Mouse (Mus musculus) macrophage (primary cell): ENCODE measurements around the gene Ezh1. TPM values are rescaled to one million over a fixed set of nuclear protein-coding genes. Genes with fewer than 3 reads are reported as not detected.

Experiments
- H3K27ac ChIP-seq: fragments of 350-480 bp; formaldehyde crosslinking; 2 replicates; pipeline ENCODE4 v1.9.0; 2021
- H3K36me3 ChIP-seq: fragments of 350-480 bp; formaldehyde crosslinking; 2 replicates; pipeline ENCODE4 v1.9.0; 2021; ENCODE audit errors: inconsistent target
- H3K4me3 ChIP-seq: fragments of 350-480 bp; formaldehyde crosslinking; 2 replicates; pipeline ENCODE4 v1.9.0; 2021; ENCODE audit errors: inconsistent target
- H3K79me2 ChIP-seq: fragments of 350-480 bp; formaldehyde crosslinking; 2 replicates; pipeline ENCODE4 v1.9.0; 2021; ENCODE audit errors: inconsistent target
- WGBS: methylation state at CpG from one replicate; pipeline ENCODE4 v1.1.7; 2026; ENCODE audit warnings: inconsistent platforms; ENCODE audit not compliant: missing documents; 5-methylcytosine and 5-hydroxymethylcytosine counted together
- polyA plus RNA-seq: library from polyadenylated mRNA; stranded (reverse); fragments of 250-400 nt; gene quantifications from 3 replicates; pipeline ENCODE4 v1.2.4, GENCODE M21; 2018; ENCODE audit warnings: inconsistent platforms

The Ezh1 gene
- polyA plus RNA-seq, 1 experiment from 2014 or later: 40.4 TPM

DNA sequence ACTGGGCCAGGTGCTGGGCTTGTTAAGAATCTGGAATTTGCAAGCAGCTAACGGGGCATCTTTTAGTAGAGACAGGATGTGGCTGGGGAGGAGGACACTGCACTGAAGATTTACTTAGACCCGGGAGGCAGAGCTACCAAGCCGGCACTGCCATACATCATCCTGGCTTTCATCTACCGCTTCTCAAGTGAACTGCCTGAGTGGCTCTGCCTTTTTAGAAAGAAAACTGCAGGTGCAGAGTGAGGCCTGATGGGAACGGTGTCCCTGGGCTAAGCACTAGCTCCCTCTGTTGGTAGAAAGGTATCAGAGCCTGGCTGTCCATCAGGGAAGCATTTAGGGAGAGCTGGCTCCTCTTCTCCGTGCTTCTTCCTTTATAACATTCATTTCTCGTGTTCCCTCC lies 25.3 kb downstream of the Ezh1 start:
- H3K4me3 ChIP-seq: no peak overlapping the region
- H3K36me3 ChIP-seq: peaks cover 90% of the 10 kb centered on the region
- 72% methylated on average over 7 of the region's 7 CpGs for WGBS
- no peak overlapping the region for H3K27ac ChIP-seq
- no peaks in the 10 kb centered on the region for H3K79me2 ChIP-seq

DNA sequence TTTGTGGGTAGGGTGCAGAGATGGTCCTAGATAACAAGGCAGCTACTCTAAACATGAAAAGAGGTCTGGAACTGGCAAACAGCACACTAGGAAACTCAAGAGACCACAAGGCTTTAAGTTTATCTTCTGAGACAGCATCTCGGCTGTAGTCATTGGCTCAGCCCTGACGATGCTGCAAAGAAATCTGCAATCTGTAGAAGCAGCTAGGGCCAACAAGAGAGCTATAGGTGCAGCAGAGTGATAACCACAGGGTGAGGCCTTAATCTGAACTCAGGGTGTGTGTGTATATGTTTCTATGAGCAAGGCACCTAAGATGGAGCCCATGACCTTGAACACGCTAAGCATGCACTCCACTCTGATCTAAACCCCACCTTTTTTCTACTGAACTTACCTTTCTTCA lies 26.7 kb downstream of the Ezh1 start:
- no peak overlapping the region for H3K27ac ChIP-seq
- WGBS: 96% methylated on average over 3 of the region's 3 CpGs
- peaks cover 91% of the 10 kb centered on the region for H3K36me3 ChIP-seq
- no peaks in the 10 kb centered on the region for H3K79me2 ChIP-seq
- no peak overlapping the region for H3K4me3 ChIP-seq

DNA sequence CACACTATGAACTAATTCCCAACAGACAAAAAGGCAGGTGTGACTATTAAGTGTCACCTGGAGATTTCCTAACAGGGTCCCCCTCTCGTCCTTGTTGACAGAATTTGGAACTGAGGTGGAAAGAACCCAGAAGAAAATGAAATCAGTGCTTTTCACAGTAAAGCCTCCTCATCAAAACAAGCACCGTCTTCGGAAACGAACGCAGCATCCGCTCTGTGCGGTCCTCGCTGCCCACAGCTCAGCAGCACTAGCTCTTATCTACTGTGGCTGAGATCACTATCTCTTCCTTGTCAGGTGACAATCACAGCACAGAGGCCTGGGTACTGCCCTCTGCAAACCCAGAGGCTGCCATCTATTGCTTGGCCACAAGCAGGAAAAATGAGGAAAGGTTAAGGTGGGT lies 30.1 kb downstream of the Ezh1 start:
- Histone ChIP-seq H3K79me2 (no peaks in the 10 kb centered on the region), H3K4me3 (no peak overlapping the region), H3K27ac (no peak overlapping the region), H3K36me3 (peaks cover 96% of the 10 kb centered on the region)
- WGBS: 93% methylated on average over 8 of the region's 8 CpGs

DNA sequence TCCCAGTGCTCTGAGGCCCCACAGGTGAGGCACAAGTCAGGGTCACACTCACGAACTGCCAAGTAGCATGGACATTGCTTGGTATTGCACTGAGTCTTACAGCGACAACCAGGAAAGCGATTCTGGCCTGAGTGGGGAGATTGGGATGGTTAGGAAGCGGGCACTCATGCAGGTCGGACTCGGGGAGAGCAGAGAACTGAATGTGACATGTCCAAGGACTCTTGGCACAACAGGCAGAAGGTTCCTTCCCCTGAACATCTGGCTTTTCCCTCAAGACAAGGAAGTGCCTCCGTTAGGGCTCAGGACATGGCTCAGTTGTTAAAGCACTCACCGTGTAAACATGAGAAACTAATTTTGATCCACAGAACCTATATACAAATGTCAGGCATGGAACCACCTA lies 30.7 kb downstream of the Ezh1 start:
- H3K27ac ChIP-seq: no peak overlapping the region
- H3K36me3 ChIP-seq: peaks cover 90% of the 10 kb centered on the region
- 94% methylated on average over 8 of the region's 8 CpGs for whole genome bisulfite sequencing
- no peaks in the 10 kb centered on the region for H3K79me2 ChIP-seq
- no peak overlapping the region for H3K4me3 ChIP-seq

DNA sequence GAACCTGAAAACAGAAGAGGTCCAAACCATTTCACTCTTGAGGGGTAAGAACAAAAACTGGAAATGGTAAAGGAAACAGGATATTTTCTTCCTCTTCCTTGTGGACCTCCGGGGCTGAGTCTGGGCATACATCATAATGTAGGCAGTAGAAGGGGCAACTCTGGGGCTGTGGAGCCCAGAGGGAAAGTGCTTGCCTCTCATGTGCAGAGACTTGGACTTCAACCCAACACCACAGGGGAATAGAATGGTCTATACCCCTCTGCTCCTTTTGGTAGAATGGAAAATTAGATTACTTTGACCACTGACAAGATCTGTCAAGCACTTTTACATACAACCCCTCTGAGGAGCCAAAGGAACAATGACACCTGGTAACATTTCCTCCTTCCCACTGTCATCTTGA lies 31.2 kb downstream of the Ezh1 start:
- 22% methylated on average over 1 of the region's 1 CpGs for WGBS
- Histone ChIP-seq H3K36me3 (peaks cover 86% of the 10 kb centered on the region), H3K27ac (no peak overlapping the region), H3K4me3 (no peak overlapping the region), H3K79me2 (no peaks in the 10 kb centered on the region)

DNA sequence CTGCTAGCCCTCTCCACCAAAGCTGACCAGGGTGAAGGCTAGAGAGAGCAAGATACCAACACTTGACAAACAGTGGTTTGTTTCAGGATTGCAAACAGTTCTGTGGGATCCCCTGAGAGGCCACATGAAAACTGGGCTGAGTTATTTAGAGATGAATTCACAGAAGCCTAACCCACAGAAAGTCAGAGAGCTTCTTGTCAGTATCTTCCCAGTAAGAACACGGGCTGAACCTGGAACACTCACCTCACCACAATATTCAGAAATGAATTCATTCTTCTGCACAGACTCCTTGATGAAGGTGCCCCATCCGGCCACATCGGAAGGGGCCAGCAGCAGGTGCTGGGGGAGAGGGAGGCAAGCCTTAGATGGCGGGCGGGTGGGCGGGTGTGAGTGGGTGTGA lies 31.6 kb downstream of the Ezh1 start:
- 83% methylated on average over 6 of the region's 6 CpGs for WGBS
- peaks cover 81% of the 10 kb centered on the region for H3K36me3 ChIP-seq
- H3K4me3 ChIP-seq: no peak overlapping the region
- H3K27ac ChIP-seq: no peak overlapping the region
- no peaks in the 10 kb centered on the region for H3K79me2 ChIP-seq

DNA sequence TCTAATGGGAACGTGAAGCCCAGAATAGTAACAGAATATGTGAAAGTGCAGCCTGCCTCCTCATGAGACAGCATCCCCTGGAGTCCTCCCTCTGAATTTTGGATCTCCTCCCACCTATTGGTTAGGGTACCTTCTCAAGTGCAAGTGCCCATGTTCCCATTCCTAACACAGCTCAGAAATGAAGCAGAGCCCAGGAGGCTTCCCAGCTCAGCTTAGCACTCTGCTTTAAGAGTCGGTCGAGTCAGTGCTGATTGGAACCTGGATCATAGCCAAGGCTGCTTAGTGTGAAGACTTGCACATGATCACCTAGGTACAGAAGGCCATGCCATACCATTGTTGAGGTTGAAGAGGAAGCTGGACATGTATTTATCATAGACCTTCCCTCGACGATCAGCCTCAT lies 32.1 kb downstream of the Ezh1 start:
- 82% methylated on average over 5 of the region's 5 CpGs for WGBS
- Histone ChIP-seq H3K79me2 (no peaks in the 10 kb centered on the region), H3K4me3 (no peak overlapping the region), H3K27ac (no peak overlapping the region), H3K36me3 (peaks cover 76% of the 10 kb centered on the region)

DNA sequence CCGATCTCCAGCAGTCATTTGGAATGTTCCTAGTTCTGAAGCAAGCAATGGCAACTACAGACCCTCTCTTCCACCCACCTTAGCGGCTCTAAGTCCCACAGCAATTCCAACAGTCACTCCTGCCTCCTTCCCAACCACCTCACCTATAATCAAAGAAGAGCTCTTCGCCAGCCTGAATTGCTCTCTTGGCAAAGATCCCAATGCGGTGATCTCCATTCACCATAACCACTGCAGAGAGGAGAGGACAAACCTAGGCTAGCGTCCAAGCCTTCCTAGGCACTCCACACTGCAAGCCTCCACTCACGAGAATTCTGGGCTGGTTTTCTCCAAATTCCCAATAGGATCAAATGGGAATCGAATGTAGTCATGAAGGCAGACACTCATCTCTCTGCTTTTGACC lies 33.2 kb downstream of the Ezh1 start:
- Histone ChIP-seq H3K27ac (no peak overlapping the region), H3K4me3 (no peak overlapping the region), H3K79me2 (no peaks in the 10 kb centered on the region), H3K36me3 (peaks cover 65% of the 10 kb centered on the region)
- WGBS: 93% methylated on average over 7 of the region's 7 CpGs

DNA sequence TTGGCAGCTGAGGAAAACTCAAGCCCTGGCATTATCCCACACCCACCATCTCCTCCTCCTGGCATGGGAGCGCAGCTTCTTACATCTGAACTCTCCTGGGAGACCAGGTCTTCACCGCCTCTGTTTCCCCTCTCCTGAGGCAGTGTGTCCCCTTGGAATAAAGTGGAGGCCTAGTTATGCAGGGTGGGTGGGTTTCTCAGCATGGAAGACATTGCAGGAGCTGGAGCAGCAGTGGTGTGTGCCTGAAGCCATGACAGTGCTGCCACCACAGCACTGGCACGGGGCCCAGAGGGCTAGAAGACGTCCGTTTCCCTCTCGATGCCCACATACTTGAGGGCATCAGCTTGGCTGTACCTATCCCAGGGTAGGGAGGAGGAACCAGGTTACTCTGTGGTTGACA lies 33.6 kb downstream of the Ezh1 start:
- WGBS: 83% methylated on average over 6 of the region's 6 CpGs
- Histone ChIP-seq H3K27ac (no peak overlapping the region), H3K4me3 (no peak overlapping the region), H3K36me3 (peaks cover 61% of the 10 kb centered on the region), H3K79me2 (no peaks in the 10 kb centered on the region)

DNA sequence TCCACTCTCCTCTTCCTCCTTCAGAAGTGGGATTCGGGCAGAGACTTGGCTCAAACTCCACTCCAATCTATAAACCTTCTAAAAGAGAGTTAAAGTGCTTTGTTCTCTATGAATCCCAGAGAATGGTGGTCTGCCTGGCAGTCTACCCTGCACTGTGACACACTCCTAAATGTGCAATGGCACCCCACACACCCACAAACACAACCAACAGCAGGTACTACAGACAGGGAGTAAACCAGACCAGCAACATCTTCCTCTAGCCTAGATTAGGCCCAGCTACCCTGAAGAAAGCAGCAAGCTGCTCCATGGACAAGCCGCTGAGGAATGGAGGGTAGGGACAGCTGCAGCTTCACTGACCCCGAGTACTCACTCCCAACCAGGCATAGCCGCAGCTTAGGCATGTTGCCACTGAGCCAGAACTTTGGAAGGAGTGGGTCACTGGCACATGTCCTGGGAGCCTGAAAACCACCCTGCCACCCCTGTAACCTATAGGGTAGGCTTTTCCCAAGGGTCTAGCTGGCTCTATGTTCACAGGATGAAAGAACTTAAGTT lies 34.3 kb downstream of the Ezh1 start:
- H3K4me3 ChIP-seq: no peak overlapping the region
- peaks cover 56% of the 10 kb centered on the region for H3K36me3 ChIP-seq
- H3K79me2 ChIP-seq: no peaks in the 10 kb centered on the region
- 96% methylated on average over 4 of the region's 4 CpGs for WGBS
- H3K27ac ChIP-seq: no peak overlapping the region

DNA sequence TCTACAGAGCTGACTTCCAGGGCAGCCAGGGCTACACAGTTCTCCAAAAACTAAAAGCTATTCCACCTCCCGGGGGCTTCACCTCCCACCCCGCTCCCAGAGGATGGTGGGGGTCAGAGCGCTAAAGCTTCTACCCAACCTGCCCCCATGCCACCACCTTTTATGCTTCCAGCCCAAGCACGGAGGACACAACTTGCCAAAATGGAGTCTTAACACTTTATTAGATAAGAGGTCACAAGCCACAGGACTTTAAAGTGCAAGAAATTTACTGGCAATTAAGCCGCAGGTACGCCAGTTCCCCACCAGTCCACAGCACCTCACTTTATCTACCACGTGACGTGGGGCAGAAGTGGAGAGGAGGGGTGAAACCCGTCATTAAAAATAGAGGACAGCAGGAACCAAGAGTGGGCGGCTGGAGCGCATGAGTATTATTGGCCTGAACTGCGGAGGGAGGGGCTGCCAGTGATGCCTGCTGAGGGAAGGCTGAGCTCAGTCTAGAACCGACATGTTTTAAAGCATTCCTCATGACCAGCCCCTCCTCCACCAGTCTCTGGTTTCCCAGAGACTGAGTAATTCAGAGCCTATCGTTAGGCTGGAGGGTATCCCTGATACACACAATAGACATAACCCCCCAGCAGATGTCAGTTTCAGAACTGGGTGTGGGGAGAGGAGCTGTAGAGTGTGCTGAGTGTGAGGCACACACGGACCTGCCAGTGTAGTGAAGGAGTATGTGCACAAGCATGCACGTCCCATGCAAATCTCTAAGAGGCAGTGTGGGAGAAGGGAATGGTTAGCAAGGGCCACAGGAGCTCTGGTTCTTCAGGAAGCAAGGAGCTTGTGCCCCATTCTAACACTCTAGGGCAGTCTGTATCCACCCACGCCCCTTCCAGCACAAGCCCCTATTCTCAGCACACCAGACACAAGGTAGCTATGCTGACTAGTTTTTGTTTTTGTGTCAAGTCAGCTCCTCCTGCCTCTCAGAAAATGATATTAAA lies 35.1 kb downstream of the Ezh1 start:
- H3K4me3 ChIP-seq: no peak overlapping the region

DNA sequence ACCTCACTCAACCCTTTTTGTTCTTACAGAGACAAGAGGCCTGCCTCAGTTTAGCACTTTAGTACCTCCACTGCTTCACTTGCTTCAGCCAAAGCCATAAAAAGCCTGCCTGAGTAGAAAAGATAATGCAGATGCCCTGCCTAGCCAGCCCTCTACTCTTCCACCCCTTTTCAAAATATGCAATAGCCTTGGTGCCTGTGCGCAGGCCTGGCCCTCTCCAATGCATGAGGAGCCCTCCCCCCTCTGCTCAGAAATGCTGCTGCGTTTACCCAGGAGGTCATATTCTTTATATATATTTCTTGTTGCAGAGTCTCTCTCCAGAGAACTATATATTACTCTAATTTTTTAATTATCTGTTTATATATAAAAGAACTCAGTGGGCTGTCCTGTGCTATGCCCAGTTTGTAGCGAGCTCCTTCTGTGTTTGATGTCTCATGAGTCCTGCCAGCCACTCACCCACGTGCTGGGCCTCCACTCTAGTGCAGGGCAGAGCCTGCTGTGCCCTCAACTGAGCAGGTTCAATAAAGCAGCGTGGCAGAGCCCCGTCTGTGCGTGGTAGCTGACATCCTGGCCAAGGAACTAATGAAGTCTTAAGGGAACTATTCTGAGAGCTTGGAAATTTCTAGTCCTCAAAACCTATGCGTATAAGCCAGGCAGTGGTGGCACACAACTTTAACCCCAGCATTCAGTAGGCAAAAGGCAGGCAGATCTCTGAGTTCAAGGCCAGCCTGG lies 35.9 kb downstream of the Ezh1 start:
- no peak overlapping the region for H3K4me3 ChIP-seq
- H3K36me3 ChIP-seq: peaks cover 39% of the 10 kb centered on the region
- H3K79me2 ChIP-seq: no peaks in the 10 kb centered on the region
- 83% methylated on average over 8 of the region's 8 CpGs for WGBS
- no peak overlapping the region for H3K27ac ChIP-seq

More for the DNA sequence above, 35.1 kb downstream of the Ezh1 start:
- 94% methylated on average over 17 of the region's 17 CpGs for WGBS
- Histone ChIP-seq H3K27ac (no peak overlapping the region), H3K36me3 (peaks cover 48% of the 10 kb centered on the region), H3K79me2 (no peaks in the 10 kb centered on the region)

DNA sequence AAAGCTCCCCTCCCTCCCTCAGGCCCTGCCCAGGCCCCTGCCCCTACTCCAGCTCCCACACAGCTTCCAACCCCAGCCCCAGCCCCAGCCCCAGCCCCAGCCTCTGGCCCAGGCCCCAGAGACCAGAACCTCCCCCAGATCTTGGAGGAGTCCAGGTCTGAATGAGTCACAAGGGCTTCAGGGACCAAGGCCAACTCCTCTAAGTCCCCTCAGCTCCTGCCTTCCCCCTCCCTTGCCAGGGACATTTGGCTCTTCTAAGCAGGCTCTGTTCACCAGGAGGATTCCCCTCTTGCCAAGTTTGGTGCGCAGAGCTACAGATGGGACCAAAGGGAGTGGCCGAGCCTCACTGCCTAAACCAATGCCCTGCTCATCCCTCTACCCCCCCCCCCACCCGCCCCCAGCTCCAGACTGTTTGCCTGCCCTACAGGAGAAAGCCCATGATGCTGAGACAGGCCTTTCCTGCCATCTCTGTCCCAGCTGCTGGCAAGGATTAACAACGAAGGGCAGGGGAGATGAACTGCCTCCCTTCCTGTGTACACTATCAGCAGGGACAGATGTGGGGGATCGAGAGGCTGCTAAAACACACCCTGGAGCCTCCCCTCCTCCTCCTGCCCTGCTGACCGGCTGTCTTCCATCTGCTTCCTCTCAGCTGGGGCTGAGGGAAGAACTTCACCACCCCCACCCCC lies 36.6 kb downstream of the Ezh1 start:
- Histone ChIP-seq H3K4me3 (no peak overlapping the region), H3K27ac (no peak overlapping the region), H3K79me2 (no peaks in the 10 kb centered on the region), H3K36me3 (peaks cover 32% of the 10 kb centered on the region)
- 56% methylated on average over 6 of the region's 6 CpGs for WGBS

DNA sequence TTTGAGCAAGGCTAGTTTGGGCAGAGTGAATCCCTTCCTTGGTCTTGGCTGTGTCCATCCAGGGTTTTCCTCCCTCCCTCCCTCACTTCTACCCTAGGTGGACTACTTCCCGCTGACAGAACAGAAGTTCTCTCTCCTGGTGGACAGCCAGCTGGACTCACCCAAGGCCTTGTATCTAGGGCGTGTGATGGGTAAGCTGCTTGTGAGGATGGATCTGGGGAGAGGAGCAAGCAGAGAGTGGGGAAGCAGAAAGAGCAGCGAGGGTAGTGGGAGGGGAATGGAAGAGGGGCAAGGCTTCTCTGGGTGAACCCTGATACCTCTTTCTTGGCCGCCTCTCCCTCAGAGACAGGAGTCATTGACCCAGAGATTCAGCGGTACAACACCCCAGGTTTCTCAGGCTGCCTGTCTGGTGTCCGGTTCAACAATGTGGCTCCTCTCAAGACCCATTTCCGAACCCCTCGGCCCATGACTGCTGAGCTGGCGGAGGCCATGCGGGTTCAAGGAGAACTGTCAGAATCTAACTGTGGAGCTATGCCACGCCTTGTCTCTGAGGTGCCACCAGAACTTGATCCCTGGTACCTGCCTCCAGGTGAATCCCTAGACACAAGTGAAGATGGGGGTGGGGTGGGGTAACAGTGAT lies 38.0 kb downstream of the Ezh1 start:
- 96% methylated on average over 11 of the region's 11 CpGs for WGBS
- Histone ChIP-seq H3K4me3 (no peak overlapping the region), H3K79me2 (no peaks in the 10 kb centered on the region), H3K36me3 (peaks cover 19% of the 10 kb centered on the region; the same call in 1 of the 2 replicates), H3K27ac (no peak overlapping the region)
